Mouse (Mus musculus): ENCODE measurements around the gene Ptprcap. TPM values are rescaled to one million over a fixed set of nuclear protein-coding genes. Genes with fewer than 3 reads are reported as not detected.
"Not testable (repeated sequence)": the region's sequence is repeated elsewhere in the genome, so short reads cannot be mapped to it uniquely, and the experiment has no call there.

The Ptprcap gene
- polyA plus RNA-seq, 1 experiment from 2014 or later = 7.5 TPM

GRCm38 (mm10) chr19:4126759-4127495 lies 26.5 kb upstream of the Ptprcap start:
- 51% methylated on average over 7 of the region's 7 CpGs for WGBS

DNA sequence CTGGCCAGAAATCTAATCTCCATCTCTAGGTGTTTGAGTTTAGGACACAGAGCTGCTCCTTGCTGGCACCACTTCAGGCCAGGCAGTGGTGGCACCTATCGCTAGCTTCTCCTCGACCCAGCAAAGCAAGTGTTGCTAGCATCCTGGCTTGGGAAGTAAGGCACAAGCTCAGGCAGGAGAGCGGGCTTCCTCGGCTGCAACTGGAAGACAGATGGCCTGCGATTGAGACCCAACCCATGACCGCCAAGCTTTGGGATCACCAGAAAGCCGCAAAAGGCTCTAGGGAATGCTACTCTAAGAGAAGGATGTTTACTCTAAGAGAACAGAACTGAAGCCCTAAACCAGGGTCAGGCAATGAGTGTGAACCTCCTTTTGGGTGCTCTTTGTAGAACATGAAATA lies 23.9 kb upstream of the Ptprcap start:
- H3K4me3 ChIP-seq (replicated peaks) = no peak overlapping the region
- no peak overlapping the region for H3K9ac ChIP-seq
- H3K4me1 ChIP-seq = peaks cover 16% of the 10 kb centered on the region
- no peak overlapping the region for H3K27ac ChIP-seq
- H3K4me2 ChIP-seq = no peak overlapping the region
- H3K36me3 ChIP-seq = peaks cover 15% of the 10 kb centered on the region
- 91% methylated on average over 7 of the region's 7 CpGs for WGBS
- no peaks in the 10 kb centered on the region for H3K27me3 ChIP-seq (replicated peaks)
- no peaks in the 10 kb centered on the region for H3K9me3 ChIP-seq
- ATAC-seq (ENCODE audit: insufficient read depth, low FRiP score, low read depth) = no peak

More at GRCm38 (mm10) chr19:4126759-4127495, 26.5 kb upstream of the Ptprcap start:
- no peaks in the 10 kb centered on the region for H3K9me3 ChIP-seq
- peak overlapping the region; percentile 41; the same call in 1 of the 2 replicates for H3K27ac ChIP-seq
- peak overlapping the region; percentile 86 for H3K4me3 ChIP-seq (replicated peaks)
- peak overlapping the region; percentile 84; the same call in 1 of the 2 replicates for H3K9ac ChIP-seq
- peaks cover 14% of the 10 kb centered on the region for H3K36me3 ChIP-seq
- no peak for ATAC-seq (ENCODE audit: insufficient read depth, low FRiP score, low read depth)
- no peaks in the 10 kb centered on the region for H3K27me3 ChIP-seq (replicated peaks)
- peaks cover 17% of the 10 kb centered on the region for H3K4me1 ChIP-seq
- peak overlapping the region; percentile 75 for H3K4me2 ChIP-seq

DNA sequence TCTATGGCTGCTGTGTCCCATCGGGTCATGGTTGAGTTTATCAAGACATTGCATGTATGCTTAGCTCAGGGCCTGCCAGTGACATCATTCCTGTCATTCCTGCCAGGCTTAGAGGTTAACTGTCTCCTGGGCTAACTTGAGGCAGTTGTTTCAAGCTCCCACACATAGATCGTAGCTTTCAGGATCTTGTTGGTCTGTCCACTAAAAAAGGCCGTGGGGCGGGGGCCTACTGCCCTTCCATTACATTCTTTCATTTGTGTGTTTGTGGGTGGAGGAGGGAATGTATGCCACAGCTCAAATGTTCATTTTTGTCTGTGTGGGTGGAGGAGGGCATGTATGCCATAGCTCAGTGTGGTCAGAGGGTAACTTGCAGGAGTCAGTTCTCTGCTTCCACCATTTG lies 23.3 kb upstream of the Ptprcap start:
- Histone ChIP-seq H3K27me3 (replicated peaks) (no peaks in the 10 kb centered on the region), H3K27ac (no peak overlapping the region), H3K4me1 (peaks cover 14% of the 10 kb centered on the region), H3K4me2 (no peak overlapping the region), H3K4me3 (replicated peaks) (no peak overlapping the region), H3K36me3 (peaks cover 15% of the 10 kb centered on the region), H3K9me3 (no peaks in the 10 kb centered on the region), H3K9ac (no peak overlapping the region)
- ATAC-seq (ENCODE audit: insufficient read depth, low FRiP score, low read depth) = no peak
- 82% methylated on average over 4 of the region's 4 CpGs for WGBS

DNA sequence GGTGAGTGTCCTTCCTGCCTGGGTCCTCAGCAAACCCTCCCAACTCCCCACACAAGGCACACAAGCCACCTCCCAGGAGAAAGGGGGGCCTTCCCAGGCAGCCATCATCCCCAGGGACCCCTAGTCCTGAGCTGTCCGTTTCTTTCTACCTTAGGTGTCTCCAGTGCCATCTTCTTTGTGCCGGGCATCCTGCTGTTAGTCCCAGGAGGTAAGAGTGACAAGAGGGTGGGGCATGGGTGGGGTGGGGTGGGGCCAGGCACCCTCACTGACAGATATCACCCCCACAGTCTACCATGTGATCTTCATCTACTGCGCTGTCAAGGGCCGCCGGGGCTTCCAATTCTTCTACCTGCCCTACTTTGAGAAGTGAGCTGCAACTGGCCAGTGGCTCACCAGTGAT lies 22.3 kb upstream of the Ptprcap start:
- Histone ChIP-seq H3K4me3 (replicated peaks) (no peak overlapping the region), H3K4me2 (no peak overlapping the region), H3K27me3 (replicated peaks) (no peaks in the 10 kb centered on the region), H3K27ac (no peak overlapping the region), H3K36me3 (peaks cover 15% of the 10 kb centered on the region), H3K4me1 (peaks cover 14% of the 10 kb centered on the region), H3K9me3 (no peaks in the 10 kb centered on the region), H3K9ac (no peak overlapping the region)
- 89% methylated on average over 5 of the region's 5 CpGs for WGBS
- ATAC-seq (ENCODE audit: insufficient read depth, low FRiP score, low read depth) = peak; percentile 56; the same call in 1 of the 2 replicates

GRCm38 (mm10) chr19:4131768-4132167 lies 21.6 kb upstream of the Ptprcap start:
- no peak overlapping the region for H3K4me3 ChIP-seq (replicated peaks)
- H3K4me2 ChIP-seq = no peak overlapping the region
- no peak; the same call in 1 of the 2 replicates for ATAC-seq (ENCODE audit: insufficient read depth, low FRiP score, low read depth)
- no peaks in the 10 kb centered on the region for H3K27me3 ChIP-seq (replicated peaks)
- 81% methylated on average over 2 of the region's 2 CpGs for WGBS
- peaks cover 10% of the 10 kb centered on the region for H3K4me1 ChIP-seq
- peaks cover 15% of the 10 kb centered on the region for H3K36me3 ChIP-seq
- H3K27ac ChIP-seq = no peak overlapping the region
- no peaks in the 10 kb centered on the region for H3K9me3 ChIP-seq
- no peak overlapping the region for H3K9ac ChIP-seq

DNA sequence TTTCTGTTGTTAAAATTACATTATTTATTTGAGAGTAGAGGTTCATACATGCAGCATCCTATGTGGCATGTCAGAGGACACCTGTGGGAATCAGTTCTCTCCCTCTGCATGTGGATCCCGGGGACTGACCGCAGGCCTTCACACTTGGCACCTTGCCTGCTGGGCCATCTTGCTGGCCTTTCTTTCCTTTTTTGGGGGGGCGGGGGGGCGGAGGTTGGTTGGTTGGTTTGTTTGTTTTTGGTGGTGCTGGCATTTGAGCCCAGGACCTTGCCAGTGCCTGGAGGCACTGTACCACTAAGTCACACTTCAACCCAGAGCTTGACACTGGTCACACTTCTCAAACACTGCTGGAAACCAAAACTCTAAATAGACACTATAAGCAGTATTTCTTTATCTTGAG lies 19.1 kb upstream of the Ptprcap start:
- Histone ChIP-seq H3K4me2 (no peak overlapping the region), H3K27me3 (replicated peaks) (no peaks in the 10 kb centered on the region), H3K36me3 (peaks cover 8% of the 10 kb centered on the region), H3K27ac (no peak overlapping the region), H3K9me3 (no peaks in the 10 kb centered on the region), H3K4me1 (no peaks in the 10 kb centered on the region), H3K4me3 (replicated peaks) (no peak overlapping the region), H3K9ac (no peak overlapping the region)
- 81% methylated on average over 4 of the region's 4 CpGs for WGBS
- no peak for ATAC-seq (ENCODE audit: insufficient read depth, low FRiP score, low read depth)

GRCm38 (mm10) chr19:4135229-4135962 lies 18.0 kb upstream of the Ptprcap start:
- not testable (repeated sequence) for H3K9ac ChIP-seq; H3K36me3 ChIP-seq; H3K27ac ChIP-seq; H3K4me1 ChIP-seq; ATAC-seq (ENCODE audit: insufficient read depth, low FRiP score, low read depth); H3K9me3 ChIP-seq; H3K27me3 ChIP-seq (replicated peaks); H3K4me3 ChIP-seq (replicated peaks); H3K4me2 ChIP-seq
- 70% methylated on average over 6 of the region's 6 CpGs for WGBS

GRCm38 (mm10) chr19:4135963-4136345 lies 17.4 kb upstream of the Ptprcap start:
- not testable (repeated sequence) for H3K4me3 ChIP-seq (replicated peaks); H3K9me3 ChIP-seq; H3K27ac ChIP-seq; H3K9ac ChIP-seq; H3K4me1 ChIP-seq; H3K36me3 ChIP-seq; ATAC-seq (ENCODE audit: insufficient read depth, low FRiP score, low read depth); H3K27me3 ChIP-seq (replicated peaks); H3K4me2 ChIP-seq
- WGBS = 22% methylated on average over 8 of the region's 8 CpGs

GRCm38 (mm10) chr19:4136463-4136862 lies 16.9 kb upstream of the Ptprcap start:
- Histone ChIP-seq H3K4me3 (replicated peaks) (no peak overlapping the region), H3K27ac (no peak overlapping the region), H3K4me1 (no peaks in the 10 kb centered on the region), H3K9ac (no peak overlapping the region), H3K9me3 (no peaks in the 10 kb centered on the region), H3K36me3 (peaks cover 5% of the 10 kb centered on the region), H3K4me2 (no peak overlapping the region), H3K27me3 (replicated peaks) (no peaks in the 10 kb centered on the region)
- ATAC-seq (ENCODE audit: insufficient read depth, low FRiP score, low read depth) = no peak
- 81% methylated on average over 5 of the region's 5 CpGs for WGBS

GRCm38 (mm10) chr19:4137913-4138312 lies 15.5 kb upstream of the Ptprcap start:
- 79% methylated on average over 5 of the region's 5 CpGs for WGBS
- no peaks in the 10 kb centered on the region for H3K9me3 ChIP-seq
- no peaks in the 10 kb centered on the region for H3K4me1 ChIP-seq
- no peaks in the 10 kb centered on the region for H3K36me3 ChIP-seq
- ATAC-seq (ENCODE audit: insufficient read depth, low FRiP score, low read depth) = no peak
- no peak overlapping the region for H3K27ac ChIP-seq
- H3K4me2 ChIP-seq = no peak overlapping the region
- H3K27me3 ChIP-seq (replicated peaks) = no peaks in the 10 kb centered on the region
- H3K4me3 ChIP-seq (replicated peaks) = no peak overlapping the region
- no peak overlapping the region for H3K9ac ChIP-seq

GRCm38 (mm10) chr19:4139446-4139845 lies 14.0 kb upstream of the Ptprcap start, which contains the start of gene Gpr152:
Gene Gpr152, plus strand, starts transcription at chr19:4139787.
- no peak for ATAC-seq (ENCODE audit: insufficient read depth, low FRiP score, low read depth)
- Histone ChIP-seq H3K4me2 (no peak within 1 kb of the TSS), H3K36me3 (no peaks in the 10 kb centered on the region), H3K27ac (no peak within 1 kb of the TSS), H3K4me3 (replicated peaks) (no peak within 1 kb of the TSS), H3K27me3 (replicated peaks) (no peaks in the 10 kb centered on the region), H3K4me1 (no peaks in the 10 kb centered on the region), H3K9ac (no peak within 1 kb of the TSS), H3K9me3 (no peaks in the 10 kb centered on the region)
- WGBS = 82% methylated on average over 2 of the region's 2 CpGs

DNA sequence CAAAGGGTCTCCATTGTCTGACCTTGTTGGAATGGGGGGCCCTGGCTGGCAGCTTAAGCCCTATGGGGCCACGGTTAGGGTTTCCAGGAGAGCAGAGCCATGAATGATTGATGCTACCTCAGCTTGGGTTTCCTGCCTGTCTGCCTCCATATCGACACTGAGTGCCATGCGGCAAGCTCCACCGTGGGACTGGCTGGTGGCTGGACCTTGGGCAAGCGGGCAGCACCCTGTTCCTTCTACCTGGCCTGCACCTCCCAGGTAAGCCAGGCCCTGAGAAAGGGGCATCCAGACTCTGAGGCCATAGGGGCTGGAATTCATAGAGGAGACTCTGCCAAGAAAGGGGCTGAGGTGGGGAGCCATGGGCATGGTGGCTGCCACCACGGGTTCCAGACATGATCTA lies 13.3 kb upstream of the Ptprcap start:
- H3K9ac ChIP-seq = no peak overlapping the region
- 61% methylated on average over 6 of the region's 6 CpGs for WGBS
- no peak overlapping the region for H3K4me3 ChIP-seq (replicated peaks)
- no peaks in the 10 kb centered on the region for H3K27me3 ChIP-seq (replicated peaks)
- H3K4me2 ChIP-seq = no peak overlapping the region
- H3K9me3 ChIP-seq = no peaks in the 10 kb centered on the region
- no peaks in the 10 kb centered on the region for H3K4me1 ChIP-seq
- no peak for ATAC-seq (ENCODE audit: insufficient read depth, low FRiP score, low read depth)
- H3K27ac ChIP-seq = no peak overlapping the region
- no peaks in the 10 kb centered on the region for H3K36me3 ChIP-seq

Measured in stomach, embryonic 15.5 days (tissue).